Comparison of ENCODE assay signal across 10 mouse cellular contexts in genomic region chr1:155236306-155237024, GRCm38 (mm10). TPM values are rescaled to one million over a fixed set of nuclear protein-coding genes. Genes with fewer than 3 reads are reported as not detected.
DNase-seq lines count a peak whose midpoint lies in the region; ATAC-seq and TF ChIP-seq lines count a peak whose summit lies in the region.
"Had no signal": no experiment of that assay in that cellular context is flagged by ENCODE, and none has a peak within 500 bp of the region (broad histone marks: within the 10 kb centered on the region; RNA-seq: fewer than 3 reads in every experiment).

No protein-coding gene starts in this region.

- H3K27ac ChIP-seq in lung, embryonic 14.5 days (ENCODE audit: low read depth), result peak overlapping the region; percentile 30; the same call in 1 of the 2 replicates
- H3K27ac ChIP-seq in hindbrain, embryonic 16.5 days (ENCODE audit: low read depth, low read length), result peak overlapping the region; percentile 30
- H3K27ac ChIP-seq in olfactory bulb, adult 2 months (ENCODE audit: insufficient read depth, low read depth, low read length), result peak overlapping the region; percentile 43

- WGBS in lung, embryonic 14.5 days, result 55% methylated on average over 13 of the region's 13 CpGs
- WGBS in hindbrain, embryonic 16.5 days, result 40% methylated on average over 13 of the region's 13 CpGs
- WGBS in olfactory bulb, adult 2 months, result 40% methylated on average over 13 of the region's 13 CpGs

- peaks cover 21% of the 10 kb centered on the region for H3K4me1 ChIP-seq in lung, embryonic 14.5 days (ENCODE audit: insufficient read depth)
- H3K4me1 ChIP-seq in hindbrain, embryonic 16.5 days (ENCODE audit: control insufficient read depth, insufficient read depth, low read depth, low read length), result peaks cover 39% of the 10 kb centered on the region
- peaks cover 67% of the 10 kb centered on the region for H3K4me1 ChIP-seq in olfactory bulb, adult 2 months (ENCODE audit: control insufficient read depth, insufficient read depth, low read length)

- no peak overlapping the region for H3K4me2 ChIP-seq in lung, embryonic 14.5 days
- no peak overlapping the region for H3K4me2 ChIP-seq in hindbrain, embryonic 16.5 days (ENCODE audit: low read length)
- H3K4me2 ChIP-seq: limb, embryonic 13.5 days had no signal

- peak; percentile 20 for DNase-seq in adrenal gland, postnatal 10 days
- DNase-seq in adrenal gland, postnatal 25 days, result no peak
- no peak for DNase-seq in lung, embryonic 14.5 days
- no peak for DNase-seq in lung, postnatal 4 days
- no peak for DNase-seq in layer of hippocampus, adult 18-20 months (ENCODE audit: low spot score in 2 of 2)
- DNase-seq: spleen, adult 18-20 months had no signal

- H3K9ac ChIP-seq in lung, embryonic 14.5 days, result no peak overlapping the region
- 0 out of 2 replicates have a peak overlapping the region, but pooled peaks have one; percentile 6 for H3K9ac ChIP-seq in hindbrain, embryonic 16.5 days (ENCODE audit: low read depth, low read length)
- H3K9ac ChIP-seq: limb, embryonic 13.5 days had no signal

- TF ChIP-seq CTCF in lung, embryonic 14.5 days (IDR thresholded peaks at IDR 0.05; ENCODE audit: low read depth), result no peak
- TF ChIP-seq CTCF in olfactory bulb, adult 2 months (IDR thresholded peaks at IDR 0.05; ENCODE audit: insufficient read depth, low read depth, low read length), result no peak

- H3K27me3 ChIP-seq in lung, embryonic 14.5 days (ENCODE audit: insufficient read depth, low read length), result no peaks in the 10 kb centered on the region
- no peaks in the 10 kb centered on the region for H3K27me3 ChIP-seq in hindbrain, embryonic 16.5 days (replicated peaks; ENCODE audit: control insufficient read depth, insufficient read depth, low read length)
- H3K27me3 ChIP-seq: limb, embryonic 13.5 days had no signal

- no peak overlapping the region for H3K4me3 ChIP-seq in lung, embryonic 14.5 days (ENCODE audit: low read depth, low read length)
- no peak overlapping the region for H3K4me3 ChIP-seq in hindbrain, embryonic 16.5 days (ENCODE audit: low read length)
- H3K4me3 ChIP-seq in olfactory bulb, adult 2 months (ENCODE audit: insufficient read depth, low read depth, low read length), result no peak overlapping the region
- H3K4me3 ChIP-seq: limb, embryonic 13.5 days had no signal

- H3K36me3 ChIP-seq in lung, embryonic 14.5 days (ENCODE audit: insufficient read depth), result peaks cover 14% of the 10 kb centered on the region
- no peaks in the 10 kb centered on the region for H3K36me3 ChIP-seq in hindbrain, embryonic 16.5 days (ENCODE audit: control insufficient read depth, insufficient read depth, low read length)

- no peak for ATAC-seq in lung, embryonic 14.5 days (ENCODE audit: insufficient read depth)
- ATAC-seq in hindbrain, embryonic 16.5 days, result no peak
- ATAC-seq in cerebellum, adult (ENCODE audit: insufficient number of reproducible peaks, low FRiP score, low TSS enrichment), result no peak

- TF ChIP-seq POLR2A in olfactory bulb, adult 2 months (IDR thresholded peaks at IDR 0.05; ENCODE audit: insufficient read depth, low read depth, low read length), result no peak

- no peaks in the 10 kb centered on the region for H3K9me3 ChIP-seq in lung, embryonic 14.5 days (ENCODE audit: low read depth, low read length)
- H3K9me3 ChIP-seq in hindbrain, embryonic 16.5 days (ENCODE audit: control insufficient read depth, low read length), result no peaks in the 10 kb centered on the region
- H3K9me3 ChIP-seq: limb, embryonic 13.5 days had no signal

RNA-seq across cellular contexts. Expression of gene BC034090, which starts 7.8 kb away (rescaled TPM):
- 10 to 100 TPM; 22.3 to 26.2 TPM for total RNA-seq in adrenal gland, postnatal 10 days (2021)
- 33.9 and 35.3 TPM in 2 replicates for total RNA-seq in adrenal gland, postnatal 25 days (2021)
- 3.4 and 3.9 TPM in 2 replicates for polyA plus RNA-seq in lung, embryonic 14.5 days (2014; fragmentation: Nextera tagmentation; extraction: Ambion mirVana)
- polyA plus RNA-seq in hindbrain, embryonic 16.5 days (2015; fragmentation: Nextera tagmentation; extraction: Ambion mirVana), result 6.0 and 6.1 TPM in 2 replicates
- polyA plus RNA-seq in olfactory bulb, adult 2 months (2012; ENCODE audit: insufficient read depth, insufficient read length, low replicate concordance, missing spikeins), result not detected in 2 replicates
- total RNA-seq in layer of hippocampus, adult 18-20 months (2021), result 1 to 10 TPM; 5.9 to 7.6 TPM
